Mouse (Mus musculus): ENCODE results near the gene Gapvd1. TPM values are rescaled to one million over a fixed set of nuclear protein-coding genes. Genes with fewer than 3 reads are reported as not detected.

Gapvd1 gene
- polyA plus RNA-seq, 1 experiment from 2014 or later, result 79.7 TPM

DNA sequence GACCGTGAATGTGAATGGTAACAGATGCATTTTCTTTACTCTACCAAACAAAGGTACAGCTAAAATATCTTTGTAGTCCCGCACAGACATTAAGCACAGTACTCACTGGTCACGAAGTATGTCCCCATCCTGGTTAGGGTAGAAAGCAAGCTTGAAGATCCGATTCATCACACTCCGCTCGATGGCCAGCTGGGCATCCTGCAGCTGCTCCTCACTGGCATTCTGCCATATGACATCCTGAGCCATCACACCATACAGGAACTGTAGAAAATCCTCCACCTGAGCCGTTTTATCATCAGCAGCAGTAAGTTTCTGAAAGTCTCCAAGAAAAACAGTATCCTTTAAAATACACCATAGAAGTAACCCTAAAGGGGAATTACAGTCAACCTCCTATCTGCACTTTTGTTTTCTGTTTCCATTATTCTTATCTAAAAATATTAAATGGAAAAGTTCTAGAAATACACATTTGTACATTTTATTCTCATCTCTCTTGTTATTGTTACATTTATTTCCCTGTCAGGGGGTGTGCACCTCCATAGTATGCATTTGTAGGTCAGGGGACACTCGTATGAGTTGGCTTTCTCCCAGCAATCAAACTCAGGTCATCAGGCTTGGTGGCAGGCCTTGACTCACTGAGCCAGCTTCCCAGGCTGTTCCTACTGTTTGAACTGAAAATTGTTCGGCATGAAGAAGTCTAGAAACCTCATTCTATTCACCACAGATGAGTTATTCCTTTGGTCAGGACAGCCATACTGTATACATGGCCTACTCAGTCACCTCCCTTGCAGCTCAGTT, 70.8 kb downstream of the Gapvd1 start:
- H3K9me3 ChIP-seq (replicated peaks), result no peaks in the 10 kb centered on the region
- no peaks in the 10 kb centered on the region for H3K4me1 ChIP-seq
- ATAC-seq (ENCODE audit: insufficient number of reproducible peaks, low FRiP score, low TSS enrichment, low read depth), result no peak
- H3K27me3 ChIP-seq, result no peaks in the 10 kb centered on the region
- no peak overlapping the region for H3K27ac ChIP-seq (replicated peaks)
- H3K4me3 ChIP-seq (replicated peaks), result no peak overlapping the region
- H3K36me3 ChIP-seq, result peaks cover 77% of the 10 kb centered on the region
- WGBS, result 85% methylated on average over 9 of the region's 9 CpGs
- no peak overlapping the region for H3K4me2 ChIP-seq (replicated peaks)
- no peak overlapping the region for H3K9ac ChIP-seq

DNA sequence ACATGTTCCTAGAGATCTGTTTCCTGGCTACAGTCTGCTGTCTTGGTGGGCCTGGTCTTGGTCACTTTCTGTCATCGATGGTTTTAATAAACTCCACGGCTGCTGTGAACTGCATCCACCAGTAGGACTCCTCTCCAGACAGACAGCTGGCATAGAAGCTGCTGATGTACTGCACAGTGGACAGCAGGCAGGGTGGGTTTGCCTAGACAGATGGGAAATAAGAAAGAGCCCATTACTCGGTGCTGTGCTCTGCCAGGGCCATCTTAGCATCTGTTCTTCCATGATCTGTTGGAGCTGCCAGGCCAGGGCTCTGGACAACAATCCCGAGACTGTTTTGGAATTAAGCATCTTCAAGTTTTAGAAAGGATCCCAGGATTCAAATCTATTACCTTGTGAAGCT, 77.1 kb downstream of the Gapvd1 start:
- no peak for ATAC-seq (ENCODE audit: insufficient number of reproducible peaks, low FRiP score, low TSS enrichment, low read depth)
- Histone ChIP-seq H3K9me3 (replicated peaks) (no peaks in the 10 kb centered on the region), H3K36me3 (peaks cover 63% of the 10 kb centered on the region), H3K4me1 (no peaks in the 10 kb centered on the region), H3K4me2 (replicated peaks) (no peak overlapping the region), H3K27ac (replicated peaks) (no peak overlapping the region), H3K4me3 (replicated peaks) (no peak overlapping the region), H3K27me3 (no peaks in the 10 kb centered on the region), H3K9ac (no peak overlapping the region)
- WGBS, result 85% methylated on average over 4 of the region's 4 CpGs

DNA sequence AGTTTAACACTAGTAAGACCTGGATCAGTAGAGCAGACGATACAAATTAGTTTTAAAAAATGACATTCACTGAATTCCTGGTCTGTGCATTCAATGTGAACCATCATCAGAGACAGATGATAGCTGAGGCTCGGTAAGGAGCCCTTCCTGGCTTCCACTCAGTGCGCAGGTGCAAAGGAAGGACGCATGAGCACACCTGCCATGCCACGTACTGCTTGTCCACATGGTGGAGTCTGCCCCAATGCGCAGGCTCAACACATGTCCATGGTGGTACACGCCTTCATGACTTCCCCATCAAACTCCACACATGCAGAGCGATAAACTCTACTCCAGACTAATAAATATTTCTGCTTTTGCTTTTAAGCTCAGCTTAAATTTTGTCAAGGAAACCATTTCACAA, 78.0 kb downstream of the Gapvd1 start:
- Histone ChIP-seq H3K27me3 (no peaks in the 10 kb centered on the region), H3K4me2 (replicated peaks) (no peak overlapping the region), H3K4me1 (peaks cover 3% of the 10 kb centered on the region; the same call in 1 of the 2 replicates), H3K36me3 (peaks cover 53% of the 10 kb centered on the region), H3K4me3 (replicated peaks) (no peak overlapping the region), H3K27ac (replicated peaks) (no peak overlapping the region), H3K9me3 (replicated peaks) (no peaks in the 10 kb centered on the region), H3K9ac (no peak overlapping the region)
- 92% methylated on average over 8 of the region's 8 CpGs for WGBS
- ATAC-seq (ENCODE audit: insufficient number of reproducible peaks, low FRiP score, low TSS enrichment, low read depth), result no peak

GRCm38 (mm10) chr2:34673846-34674245, 81.2 kb downstream of the Gapvd1 start:
- no peak for ATAC-seq (ENCODE audit: insufficient number of reproducible peaks, low FRiP score, low TSS enrichment, low read depth)
- Histone ChIP-seq H3K36me3 (peaks cover 41% of the 10 kb centered on the region), H3K27ac (replicated peaks) (no peak overlapping the region), H3K4me1 (peaks cover 21% of the 10 kb centered on the region), H3K4me2 (replicated peaks) (no peak overlapping the region), H3K27me3 (no peaks in the 10 kb centered on the region), H3K9ac (no peak overlapping the region), H3K9me3 (replicated peaks) (no peaks in the 10 kb centered on the region), H3K4me3 (replicated peaks) (no peak overlapping the region)
- WGBS, result 81% methylated on average over 11 of the region's 11 CpGs

DNA sequence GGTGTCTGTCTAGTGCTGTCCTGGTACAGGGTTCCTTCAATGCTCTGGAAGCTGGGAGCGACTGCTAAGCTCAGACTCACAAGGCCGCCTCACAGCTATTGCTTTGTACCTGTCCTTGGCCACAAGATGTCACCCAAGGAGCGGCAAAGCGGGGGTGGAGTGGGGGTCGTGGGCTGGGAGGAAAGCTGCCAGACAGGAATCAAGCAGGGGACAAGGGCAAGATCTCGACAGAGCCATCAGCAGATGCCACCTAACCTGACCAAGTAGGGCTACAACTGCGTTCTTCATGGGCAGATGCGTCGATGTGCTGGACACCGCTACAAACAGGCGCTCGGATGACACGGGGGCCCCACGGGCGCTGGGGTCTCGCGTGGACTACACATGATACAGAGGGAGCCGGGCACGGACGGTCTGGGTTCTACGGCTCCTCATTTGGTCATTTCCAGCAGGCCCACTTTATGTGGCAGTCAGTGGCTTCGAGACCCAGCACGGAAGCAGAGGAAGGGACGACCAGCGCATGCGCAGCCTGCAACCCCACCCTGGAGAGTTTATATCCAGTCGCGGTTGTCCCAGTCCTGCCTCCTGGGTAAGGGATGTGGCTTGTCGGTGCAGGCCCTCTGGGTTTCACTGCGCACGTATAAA, 83.5 kb downstream of the Gapvd1 start:
- Histone ChIP-seq H3K9me3 (replicated peaks) (no peaks in the 10 kb centered on the region), H3K27ac (replicated peaks) (peak overlapping the region; percentile 84), H3K9ac (peak overlapping the region; percentile 39), H3K4me1 (peaks cover 27% of the 10 kb centered on the region), H3K27me3 (0 out of 2 replicates have a peak, but pooled peaks cover 4% of the 10 kb centered on the region), H3K4me3 (replicated peaks) (peak overlapping the region; percentile 52), H3K4me2 (replicated peaks) (peak overlapping the region; percentile 79), H3K36me3 (peaks cover 19% of the 10 kb centered on the region; the same call in 1 of the 2 replicates)
- 24% methylated on average over 31 of the region's 31 CpGs for WGBS
- peak; percentile 70 for ATAC-seq (ENCODE audit: insufficient number of reproducible peaks, low FRiP score, low TSS enrichment, low read depth)

DNA sequence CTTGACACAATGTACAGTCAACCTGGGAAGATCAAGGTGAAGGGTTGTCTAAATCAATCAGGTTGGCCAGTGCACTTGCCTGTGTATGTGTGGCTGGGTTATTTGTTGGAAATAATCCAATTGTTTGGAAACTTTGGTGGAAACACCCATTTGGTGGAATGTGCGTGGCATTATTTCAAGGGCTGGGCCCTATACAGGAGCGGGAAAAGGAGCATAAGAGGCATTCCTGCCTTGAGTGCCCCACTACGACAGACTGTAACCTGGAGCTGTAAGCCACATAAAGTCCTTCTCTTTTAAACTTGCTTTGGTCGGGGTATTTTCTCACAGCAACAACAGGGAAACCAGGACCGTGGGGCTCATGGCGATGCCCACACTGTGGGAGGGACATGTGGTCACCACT, 84.6 kb downstream of the Gapvd1 start:
- Histone ChIP-seq H3K27ac (replicated peaks) (no peak overlapping the region), H3K9me3 (replicated peaks) (no peaks in the 10 kb centered on the region), H3K4me3 (replicated peaks) (no peak overlapping the region), H3K4me1 (peaks cover 27% of the 10 kb centered on the region), H3K9ac (no peak overlapping the region), H3K27me3 (0 out of 2 replicates have a peak, but pooled peaks cover 4% of the 10 kb centered on the region), H3K36me3 (peaks cover 9% of the 10 kb centered on the region; the same call in 1 of the 2 replicates), H3K4me2 (replicated peaks) (no peak overlapping the region)
- WGBS, result 71% methylated on average over 6 of the region's 6 CpGs
- ATAC-seq (ENCODE audit: insufficient number of reproducible peaks, low FRiP score, low TSS enrichment, low read depth), result no peak

DNA sequence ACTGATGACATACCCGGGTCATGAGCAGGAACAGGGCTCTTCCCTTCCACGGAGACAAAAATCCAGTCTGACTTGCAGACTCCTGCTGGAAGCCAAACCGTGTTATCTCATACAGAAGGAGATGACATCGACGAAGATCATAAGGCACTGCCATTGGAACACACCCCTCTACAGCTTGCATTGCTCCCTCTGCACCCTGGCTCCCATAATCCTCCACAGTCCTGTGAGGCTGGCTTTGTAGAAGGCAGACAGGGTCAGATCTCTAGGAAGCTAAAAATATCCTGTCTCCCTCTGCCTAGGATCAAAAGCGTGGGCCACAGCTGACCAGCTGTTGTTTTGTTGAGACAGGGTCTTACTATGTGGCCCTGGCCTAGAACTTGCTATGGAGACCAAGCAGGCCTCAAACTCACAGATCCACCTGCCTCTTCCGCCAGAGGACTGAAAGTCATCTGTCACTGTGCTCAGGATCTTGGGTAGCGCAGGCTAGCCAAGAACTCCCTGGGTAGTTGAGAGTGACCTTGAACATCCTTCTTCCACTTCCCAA, 85.8 kb downstream of the Gapvd1 start:
- WGBS, result 54% methylated on average over 8 of the region's 8 CpGs
- Histone ChIP-seq H3K4me1 (peaks cover 27% of the 10 kb centered on the region), H3K27me3 (0 out of 2 replicates have a peak, but pooled peaks cover 4% of the 10 kb centered on the region), H3K4me3 (replicated peaks) (no peak overlapping the region), H3K4me2 (replicated peaks) (no peak overlapping the region), H3K27ac (replicated peaks) (no peak overlapping the region; the same call in 1 of the 2 replicates), H3K9ac (no peak overlapping the region), H3K36me3 (no peaks in the 10 kb centered on the region), H3K9me3 (replicated peaks) (no peaks in the 10 kb centered on the region)
- ATAC-seq (ENCODE audit: insufficient number of reproducible peaks, low FRiP score, low TSS enrichment, low read depth), result 0 out of 2 replicates have a peak, but pooled peaks have one; percentile 12

DNA sequence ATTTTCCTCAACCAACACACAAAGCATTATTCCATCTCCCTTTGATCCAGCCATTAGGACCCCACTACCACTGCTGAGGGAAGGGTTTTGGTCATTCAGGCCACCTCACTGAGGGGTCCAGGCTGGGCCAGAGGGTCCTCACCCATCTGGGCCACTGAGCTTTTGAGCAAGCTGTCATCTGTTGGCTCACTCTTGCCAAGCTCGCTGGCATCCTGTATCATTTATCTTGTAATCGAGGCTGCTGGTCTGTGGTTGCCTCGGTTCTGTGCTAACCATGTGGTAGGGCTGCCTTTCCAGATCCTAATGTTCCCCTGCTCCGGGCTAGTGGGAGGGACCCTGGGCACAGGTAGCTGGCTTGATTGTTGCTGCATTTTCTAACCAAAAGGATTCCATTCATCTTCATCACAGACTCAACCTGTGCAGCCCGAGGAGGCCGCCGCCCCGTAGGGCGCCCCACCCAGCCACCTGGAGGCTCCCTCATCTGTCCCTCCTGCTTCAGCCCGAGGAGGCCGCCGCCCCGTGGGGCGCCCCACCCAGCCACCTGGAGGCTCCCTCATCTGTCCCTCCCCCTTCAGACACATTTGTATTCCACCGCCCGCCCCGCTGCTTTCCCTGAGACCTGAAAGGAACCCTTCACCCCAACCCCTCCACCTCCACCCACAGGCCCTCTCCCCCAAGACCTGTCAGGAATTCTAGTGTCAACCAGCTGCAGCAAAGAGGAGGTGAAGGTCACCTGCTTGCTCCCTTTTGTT, 86.4 kb downstream of the Gapvd1 start:
- Histone ChIP-seq H3K27ac (replicated peaks) (no peak overlapping the region; the same call in 1 of the 2 replicates), H3K9ac (no peak overlapping the region), H3K4me1 (peaks cover 27% of the 10 kb centered on the region), H3K36me3 (no peaks in the 10 kb centered on the region), H3K4me3 (replicated peaks) (no peak overlapping the region), H3K27me3 (0 out of 2 replicates have a peak, but pooled peaks cover 4% of the 10 kb centered on the region), H3K4me2 (replicated peaks) (peak overlapping the region; percentile 15; the same call in 1 of the 2 replicates), H3K9me3 (replicated peaks) (no peaks in the 10 kb centered on the region)
- 23% methylated on average over 17 of the region's 17 CpGs for WGBS
- ATAC-seq (ENCODE audit: insufficient number of reproducible peaks, low FRiP score, low TSS enrichment, low read depth), result no peak

DNA sequence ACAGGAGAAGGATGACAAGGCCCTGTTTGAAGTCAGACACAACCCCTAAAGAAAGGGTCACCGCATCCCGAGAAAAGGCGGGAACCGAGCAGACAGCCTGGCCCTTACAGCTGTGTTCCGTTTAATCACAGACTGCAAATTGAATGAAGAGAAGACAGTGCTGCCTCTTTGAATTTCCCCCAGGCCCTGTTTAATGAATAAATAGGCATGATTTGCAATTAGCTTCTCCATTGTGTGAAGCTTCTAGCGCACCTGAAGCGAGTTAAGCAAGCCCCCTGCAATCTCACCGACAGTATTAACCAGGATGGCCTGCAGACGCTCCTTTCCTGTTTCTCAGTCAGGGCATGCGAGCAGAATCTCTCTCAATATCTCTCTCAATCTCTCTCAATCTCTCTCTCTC, 87.2 kb downstream of the Gapvd1 start:
- WGBS, result 33% methylated on average over 10 of the region's 10 CpGs
- Histone ChIP-seq H3K4me3 (replicated peaks) (no peak overlapping the region), H3K36me3 (no peaks in the 10 kb centered on the region), H3K27me3 (0 out of 2 replicates have a peak, but pooled peaks cover 4% of the 10 kb centered on the region), H3K9me3 (replicated peaks) (no peaks in the 10 kb centered on the region), H3K4me1 (peaks cover 27% of the 10 kb centered on the region), H3K27ac (replicated peaks) (no peak overlapping the region), H3K9ac (no peak overlapping the region), H3K4me2 (replicated peaks) (no peak overlapping the region)
- ATAC-seq (ENCODE audit: insufficient number of reproducible peaks, low FRiP score, low TSS enrichment, low read depth), result no peak

DNA sequence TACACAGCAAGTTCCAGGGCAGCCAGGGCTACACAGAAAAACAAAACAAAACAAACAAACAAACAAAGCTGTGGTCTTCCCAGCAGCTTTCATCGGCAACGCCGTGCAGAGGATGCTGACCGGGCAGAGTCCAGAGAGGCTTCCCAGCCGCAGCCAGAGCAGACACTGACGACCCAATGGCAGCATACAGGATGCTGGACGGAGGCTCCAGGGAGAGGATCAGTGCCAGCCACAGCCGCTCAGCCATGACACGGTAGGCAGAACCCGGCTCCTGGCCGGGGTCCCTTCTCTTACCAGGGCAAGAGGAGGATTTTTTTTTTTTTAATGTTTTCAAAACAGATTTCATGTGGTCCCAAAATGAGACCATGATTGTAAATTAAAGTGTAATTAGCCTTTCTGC, 107.6 kb downstream of the Gapvd1 start:
- 54% methylated on average over 11 of the region's 11 CpGs for WGBS

DNA sequence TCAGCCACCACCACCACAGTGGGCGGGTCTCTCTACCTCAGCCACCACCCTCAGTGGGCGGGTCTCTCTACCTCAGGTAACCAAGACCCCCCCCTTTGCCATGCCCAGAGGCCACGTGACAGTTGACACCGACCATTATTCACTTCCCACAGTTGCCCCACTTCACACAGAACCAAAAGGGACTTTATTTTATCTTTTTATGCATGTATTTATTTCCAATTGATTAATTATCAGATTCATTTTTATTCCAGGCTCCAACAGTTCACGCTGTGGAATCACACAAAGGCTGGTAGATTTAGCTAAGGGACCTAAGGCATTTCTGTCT, 108.5 kb downstream of the Gapvd1 start:
- H3K4me1 ChIP-seq, result peaks cover 10% of the 10 kb centered on the region
- no peaks in the 10 kb centered on the region for H3K27me3 ChIP-seq
- no peak for ATAC-seq (ENCODE audit: insufficient number of reproducible peaks, low FRiP score, low TSS enrichment, low read depth)
- H3K27ac ChIP-seq (replicated peaks), result no peak overlapping the region
- H3K9me3 ChIP-seq (replicated peaks), result no peaks in the 10 kb centered on the region
- peak overlapping the region; percentile 44 for H3K4me3 ChIP-seq (replicated peaks)
- WGBS, result 11% methylated on average over 5 of the region's 5 CpGs
- no peaks in the 10 kb centered on the region for H3K36me3 ChIP-seq
- peak overlapping the region; percentile 78 for H3K4me2 ChIP-seq (replicated peaks)
- H3K9ac ChIP-seq, result no peak overlapping the region

More for the DNA sequence above, 107.6 kb downstream of the Gapvd1 start:
- ATAC-seq (ENCODE audit: insufficient number of reproducible peaks, low FRiP score, low TSS enrichment, low read depth), result no peak
- Histone ChIP-seq H3K9me3 (replicated peaks) (no peaks in the 10 kb centered on the region), H3K36me3 (no peaks in the 10 kb centered on the region), H3K4me1 (peaks cover 10% of the 10 kb centered on the region), H3K27ac (replicated peaks) (no peak overlapping the region), H3K27me3 (no peaks in the 10 kb centered on the region), H3K4me3 (replicated peaks) (no peak overlapping the region), H3K4me2 (replicated peaks) (no peak overlapping the region), H3K9ac (no peak overlapping the region)
